Mouse (Mus musculus) embryonic facial prominence, embryonic 12.5 days (tissue): ENCODE measurements around the gene Bnc2. TPM values are rescaled to one million over a fixed set of nuclear protein-coding genes. Genes with fewer than 3 reads are reported as not detected.

Source experiments
- ATAC-seq: fragments of 200-750 bp; cut with Nextera tagmentation; 2 replicates; pipeline ENCODE4 v1.8.0; 2017; ENCODE audit not compliant: insufficient number of reproducible peaks, insufficient read depth, low FRiP score, low TSS enrichment
- H3K27ac ChIP-seq: fragments of 300-500 bp; sonication (generic); 2 replicates; pipeline ENCODE4 v1.5.1; 2016; ENCODE audit warnings: mild to moderate bottlenecking
- H3K27me3 ChIP-seq: fragments of 300-500 bp; sonication (generic); 2 replicates; pipeline ENCODE4 v1.6.1; 2016; ENCODE audit warnings: mild to moderate bottlenecking, moderate library complexity
- H3K36me3 ChIP-seq: fragments of 300-500 bp; sonication (generic); 2 replicates; pipeline ENCODE4 v1.6.1; 2016; ENCODE audit warnings: mild to moderate bottlenecking
- H3K4me1 ChIP-seq: fragments of 300-500 bp; sonication (generic); 2 replicates; pipeline ENCODE4 v1.6.1; 2016
- H3K4me2 ChIP-seq: fragments of 300-500 bp; sonication (generic); replicated peaks from 2 replicates; pipeline ENCODE4 v1.6.1; 2016; ENCODE audit warnings: mild to moderate bottlenecking, moderate library complexity
- H3K4me3 ChIP-seq: fragments of 300-500 bp; sonication (generic); 2 replicates; pipeline ENCODE4 v1.5.1; 2016; ENCODE audit warnings: mild to moderate bottlenecking
- H3K9ac ChIP-seq: fragments of 300-500 bp; sonication (generic); 2 replicates; pipeline ENCODE4 v1.6.1; 2016; ENCODE audit warnings: mild to moderate bottlenecking, moderate library complexity
- H3K9me3 ChIP-seq: fragments of 300-500 bp; sonication (generic); 2 replicates; pipeline ENCODE4 v1.6.1; 2016; ENCODE audit warnings: mild to moderate bottlenecking, moderate library complexity
- WGBS: fragments of 180-500 bp; shearing (Covaris S2); methylation state at CpG from one replicate; pipeline ENCODE4 v1.1.7; 2016; 5-methylcytosine and 5-hydroxymethylcytosine counted together
- polyA plus RNA-seq: library from polyadenylated mRNA; unstranded; fragments of >200 nt; fragmentation: Nextera tagmentation; extraction: Ambion mirVana; gene quantifications from 2 replicates; pipeline ENCODE4 v1.2.1, GENCODE M21; 2016

Bnc2 gene
- polyA plus RNA-seq, 1 experiment from 2014 or later, result 41.6 TPM

- ATAC-seq, result no peak
Measured at GRCm38 (mm10) chr4:84668949-84669605, 6.0 kb downstream of the Bnc2 start.

DNA sequence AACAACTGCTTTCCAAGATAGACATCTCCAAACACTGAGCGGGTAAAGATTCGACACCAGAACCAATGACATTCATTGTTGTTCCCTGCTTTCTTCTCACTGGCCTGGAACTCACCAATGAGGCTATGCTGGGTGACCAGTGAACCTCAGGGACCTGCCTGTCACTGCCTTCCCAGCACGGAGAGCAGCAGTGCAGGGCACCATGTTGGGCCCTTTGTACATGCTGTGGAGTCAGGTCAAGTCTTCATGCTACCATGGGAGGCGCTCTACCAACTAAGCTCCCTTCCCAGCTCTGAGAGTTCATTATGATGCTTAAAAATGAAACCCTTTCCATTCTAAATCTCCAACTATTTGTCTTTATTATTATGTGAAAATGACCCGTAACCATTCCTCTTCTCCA lies 6.8 kb downstream of the Bnc2 start:
- peaks cover 26% of the 10 kb centered on the region for H3K4me1 ChIP-seq
- H3K36me3 ChIP-seq, result no peaks in the 10 kb centered on the region
- WGBS, result 87% methylated on average over 5 of the region's 5 CpGs
- no peak overlapping the region for H3K27ac ChIP-seq
- no peak overlapping the region for H3K4me2 ChIP-seq
- H3K9me3 ChIP-seq, result no peaks in the 10 kb centered on the region
- H3K9ac ChIP-seq, result no peak overlapping the region
- no peaks in the 10 kb centered on the region for H3K27me3 ChIP-seq
- H3K4me3 ChIP-seq, result no peak overlapping the region
- ATAC-seq, result no peak

More at GRCm38 (mm10) chr4:84668949-84669605, 6.0 kb downstream of the Bnc2 start:
- Histone ChIP-seq H3K9me3 (no peaks in the 10 kb centered on the region), H3K27ac (no peak overlapping the region), H3K4me3 (no peak overlapping the region), H3K27me3 (no peaks in the 10 kb centered on the region), H3K9ac (no peak overlapping the region), H3K36me3 (no peaks in the 10 kb centered on the region), H3K4me1 (peaks cover 26% of the 10 kb centered on the region), H3K4me2 (0 out of 2 replicates have a peak overlapping the region, but pooled peaks have one; percentile 29)
- 49% methylated on average over 12 of the region's 12 CpGs for WGBS

- no peak overlapping the region for H3K4me2 ChIP-seq
- WGBS, result 86% methylated on average over 5 of the region's 5 CpGs
Measured at GRCm38 (mm10) chr4:84662228-84663065, 12.6 kb downstream of the Bnc2 start.

DNA sequence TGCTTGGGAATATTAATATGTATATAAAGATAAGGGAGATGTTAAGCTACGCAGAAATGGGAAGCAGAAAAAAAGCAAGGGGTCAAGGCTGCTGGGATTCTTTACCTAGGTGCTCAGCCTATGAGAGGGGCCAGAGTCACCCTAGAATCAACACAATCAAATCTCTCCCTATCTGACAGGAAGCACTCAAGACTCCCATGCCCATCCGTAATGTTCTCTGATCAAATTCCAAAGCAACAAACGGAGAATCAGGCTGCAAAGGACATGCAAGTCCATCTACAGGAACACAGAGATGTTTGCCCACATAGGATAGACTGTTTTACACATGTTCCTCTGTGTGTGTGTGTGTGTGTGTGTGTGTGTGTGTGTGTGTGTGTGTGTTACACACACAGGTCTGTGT lies 13.7 kb downstream of the Bnc2 start:
- H3K9me3 ChIP-seq, result no peaks in the 10 kb centered on the region
- no peaks in the 10 kb centered on the region for H3K27me3 ChIP-seq
- H3K9ac ChIP-seq, result no peak overlapping the region
- no peaks in the 10 kb centered on the region for H3K36me3 ChIP-seq
- 74% methylated on average over 3 of the region's 3 CpGs for WGBS
- H3K27ac ChIP-seq, result no peak overlapping the region
- no peaks in the 10 kb centered on the region for H3K4me1 ChIP-seq
- no peak overlapping the region for H3K4me3 ChIP-seq
- ATAC-seq, result no peak
- H3K4me2 ChIP-seq, result no peak overlapping the region

More at GRCm38 (mm10) chr4:84662228-84663065, 12.6 kb downstream of the Bnc2 start:
- H3K27ac ChIP-seq, result no peak overlapping the region
- H3K9ac ChIP-seq, result no peak overlapping the region
- H3K4me1 ChIP-seq, result no peaks in the 10 kb centered on the region
- no peaks in the 10 kb centered on the region for H3K36me3 ChIP-seq
- no peaks in the 10 kb centered on the region for H3K27me3 ChIP-seq
- H3K4me3 ChIP-seq, result no peak overlapping the region
- ATAC-seq, result no peak
- no peaks in the 10 kb centered on the region for H3K9me3 ChIP-seq

GRCm38 (mm10) chr4:84651786-84652185 lies 23.3 kb downstream of the Bnc2 start:
- Histone ChIP-seq H3K9me3 (no peaks in the 10 kb centered on the region), H3K4me3 (no peak overlapping the region), H3K27ac (0 out of 2 replicates have a peak overlapping the region, but pooled peaks have one; percentile 41), H3K9ac (no peak overlapping the region), H3K4me2 (no peak overlapping the region), H3K36me3 (no peaks in the 10 kb centered on the region), H3K4me1 (peaks cover 24% of the 10 kb centered on the region), H3K27me3 (no peaks in the 10 kb centered on the region)
- 52% methylated on average over 8 of the region's 8 CpGs for WGBS
- ATAC-seq, result no peak

DNA sequence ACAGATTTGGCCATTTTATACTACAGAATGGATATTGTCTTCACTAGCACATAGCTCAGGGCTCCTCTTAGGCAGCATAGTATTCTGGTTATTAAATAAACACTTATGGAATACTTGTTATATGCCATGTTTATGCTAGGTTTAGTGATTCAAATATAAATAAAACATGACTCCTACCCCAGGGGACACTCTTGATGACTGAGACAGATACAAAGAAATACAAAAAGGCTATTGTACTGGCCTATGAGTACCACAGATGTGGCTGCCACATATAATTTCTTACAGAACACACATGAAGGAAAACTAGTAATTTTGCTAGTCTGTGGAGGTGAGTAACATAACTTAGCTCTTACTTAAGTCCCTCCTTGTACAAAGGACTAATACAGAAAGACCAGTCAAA lies 28.5 kb downstream of the Bnc2 start:
- no peaks in the 10 kb centered on the region for H3K27me3 ChIP-seq
- 0 out of 2 replicates have a peak, but pooled peaks cover under 1% of the 10 kb centered on the region for H3K4me1 ChIP-seq

DNA sequence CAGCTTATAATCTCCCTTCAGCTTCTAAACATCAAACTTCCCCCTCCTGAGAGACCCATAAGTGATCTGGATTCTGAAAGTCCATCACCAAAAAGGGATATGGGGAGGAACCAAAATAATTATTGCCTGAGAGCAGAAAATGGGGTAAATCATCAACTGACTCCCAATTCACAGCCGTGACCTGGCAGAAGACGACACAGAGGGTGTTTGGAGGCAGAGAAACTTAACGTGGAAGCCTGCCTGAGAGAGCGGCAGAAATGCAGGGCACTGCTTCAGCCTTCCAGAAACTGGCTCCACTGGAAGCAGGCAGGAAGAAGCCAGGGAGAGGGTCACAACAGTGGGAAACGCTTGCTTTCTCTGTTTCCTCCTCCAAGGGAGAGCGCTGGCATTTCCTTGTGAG lies 35.9 kb downstream of the Bnc2 start:
- no peak overlapping the region for H3K27ac ChIP-seq
- H3K4me3 ChIP-seq, result no peak overlapping the region
- no peaks in the 10 kb centered on the region for H3K36me3 ChIP-seq
- H3K9ac ChIP-seq, result no peak overlapping the region
- no peaks in the 10 kb centered on the region for H3K27me3 ChIP-seq
- WGBS, result 55% methylated on average over 6 of the region's 6 CpGs
- no peak for ATAC-seq
- H3K9me3 ChIP-seq, result no peaks in the 10 kb centered on the region
- H3K4me2 ChIP-seq, result no peak overlapping the region
- H3K4me1 ChIP-seq, result peaks cover 44% of the 10 kb centered on the region

More for the DNA sequence above, 28.5 kb downstream of the Bnc2 start:
- no peak for ATAC-seq
- Histone ChIP-seq H3K9me3 (no peaks in the 10 kb centered on the region), H3K36me3 (no peaks in the 10 kb centered on the region), H3K4me3 (no peak overlapping the region), H3K9ac (no peak overlapping the region), H3K4me2 (no peak overlapping the region), H3K27ac (no peak overlapping the region)

GRCm38 (mm10) chr4:84637641-84638040 lies 37.4 kb downstream of the Bnc2 start:
- H3K27me3 ChIP-seq, result no peaks in the 10 kb centered on the region
- H3K27ac ChIP-seq, result peak overlapping the region; percentile 91
- H3K4me3 ChIP-seq, result peak overlapping the region; percentile 16; the same call in 1 of the 2 replicates
- H3K4me2 ChIP-seq, result peak overlapping the region; percentile 46
- ATAC-seq, result peak; percentile 84
- under 1% methylated on average over 10 of the region's 10 CpGs for WGBS
- H3K9ac ChIP-seq, result no peak overlapping the region; the same call in 1 of the 2 replicates
- no peaks in the 10 kb centered on the region for H3K36me3 ChIP-seq
- H3K9me3 ChIP-seq, result no peaks in the 10 kb centered on the region
- H3K4me1 ChIP-seq, result peaks cover 60% of the 10 kb centered on the region

DNA sequence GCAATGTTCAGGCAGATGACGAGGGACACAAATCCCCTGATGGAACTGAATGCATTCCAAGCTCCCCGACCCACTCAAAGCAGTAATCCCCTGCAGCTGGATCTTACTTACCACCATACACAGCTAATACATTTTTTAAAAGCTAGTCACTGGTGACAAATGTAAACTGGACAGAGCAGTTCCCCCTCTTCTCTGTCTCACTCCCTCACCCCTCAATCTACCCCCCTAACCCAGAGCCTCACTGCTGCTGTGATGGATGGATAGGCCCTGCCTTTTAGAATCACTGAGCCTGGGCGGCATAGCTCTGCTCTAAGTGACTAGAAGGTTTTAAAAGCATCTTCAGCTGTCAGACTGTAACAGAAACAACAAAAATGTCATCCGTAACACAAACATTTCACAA lies 40.3 kb downstream of the Bnc2 start:
- peak overlapping the region; percentile 14; the same call in 1 of the 2 replicates for H3K4me2 ChIP-seq
- no peaks in the 10 kb centered on the region for H3K27me3 ChIP-seq
- H3K4me3 ChIP-seq, result no peak overlapping the region
- peaks cover 60% of the 10 kb centered on the region for H3K4me1 ChIP-seq
- H3K27ac ChIP-seq, result peak overlapping the region; percentile 84
- WGBS, result 18% methylated on average over 4 of the region's 4 CpGs
- H3K9ac ChIP-seq, result no peak overlapping the region
- ATAC-seq, result no peak; the same call in 1 of the 2 replicates
- H3K9me3 ChIP-seq, result no peaks in the 10 kb centered on the region
- no peaks in the 10 kb centered on the region for H3K36me3 ChIP-seq

DNA sequence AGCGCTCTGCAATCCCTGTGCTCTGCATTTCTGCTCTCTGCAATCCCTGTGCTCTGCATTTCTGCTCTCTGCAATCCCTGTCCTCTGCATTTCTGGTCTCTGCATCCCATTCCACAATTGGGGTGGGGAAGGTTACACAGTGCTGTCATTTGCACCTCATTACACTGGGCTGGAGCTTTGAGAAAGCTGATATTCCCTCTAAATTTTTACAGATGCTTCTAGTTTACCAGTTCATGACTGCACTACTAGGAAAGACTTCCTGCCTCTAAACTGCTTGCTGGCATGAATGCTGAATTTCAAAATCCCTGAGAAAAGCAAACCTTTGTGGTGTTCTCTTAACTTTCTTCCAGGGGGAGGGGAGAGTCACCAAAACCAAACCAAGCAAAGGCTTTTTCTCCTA lies 41.1 kb downstream of the Bnc2 start:
- Histone ChIP-seq H3K9me3 (no peaks in the 10 kb centered on the region), H3K36me3 (no peaks in the 10 kb centered on the region), H3K4me3 (no peak overlapping the region), H3K4me2 (peak overlapping the region; percentile 9), H3K9ac (no peak overlapping the region), H3K4me1 (peaks cover 55% of the 10 kb centered on the region), H3K27ac (peak overlapping the region; percentile 84), H3K27me3 (no peaks in the 10 kb centered on the region)
- ATAC-seq, result no peak
- WGBS, result 34% methylated on average over 1 of the region's 1 CpGs

DNA sequence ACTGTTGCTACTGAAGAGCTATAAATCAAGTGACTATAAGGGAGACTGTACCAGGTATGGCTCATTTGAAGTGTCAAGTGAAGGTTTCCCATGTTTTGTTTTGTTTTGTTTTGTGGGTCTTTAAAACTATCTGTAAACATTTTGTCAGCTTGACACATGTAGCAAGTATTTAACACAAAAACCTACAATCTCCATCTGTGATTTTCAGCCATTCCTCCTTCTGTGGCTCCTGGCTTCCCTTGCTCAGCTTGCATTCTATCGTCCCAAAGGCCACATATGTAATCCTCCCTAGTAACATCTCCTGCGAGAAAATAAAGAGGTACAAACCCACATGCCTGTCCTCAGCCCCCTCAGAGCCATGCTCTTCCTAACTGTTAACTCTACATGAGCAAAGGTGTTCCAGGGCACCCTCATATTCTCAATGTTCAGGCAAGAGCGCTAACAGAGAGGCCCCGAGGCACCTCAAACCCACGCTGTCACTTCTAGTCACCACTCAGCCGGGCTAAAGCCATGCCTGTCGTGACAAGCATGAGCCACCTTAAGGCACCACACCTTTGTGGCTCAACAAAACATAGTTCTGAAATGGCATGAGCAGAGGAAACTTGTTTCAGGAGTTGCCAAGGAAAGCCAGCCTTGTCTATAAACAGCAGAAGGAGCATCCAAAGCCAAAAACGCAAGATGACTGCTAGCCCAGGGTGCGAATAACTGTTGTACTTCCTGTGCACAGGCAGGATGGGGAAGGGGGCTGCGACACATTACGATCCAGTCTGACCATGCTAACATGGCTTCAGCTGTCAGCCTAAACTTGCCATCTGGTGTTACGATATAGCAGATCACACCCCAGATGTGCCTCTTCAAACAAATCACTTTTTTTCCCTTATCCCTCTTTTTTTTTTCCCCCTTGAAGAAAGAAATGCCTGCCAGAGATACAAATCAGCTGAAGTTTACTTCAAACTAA lies 42.0 kb downstream of the Bnc2 start:
- Histone ChIP-seq H3K27ac (peak overlapping the region; percentile 84), H3K9ac (no peak overlapping the region), H3K4me2 (peak overlapping the region; percentile 9; the same call in 1 of the 2 replicates), H3K9me3 (no peaks in the 10 kb centered on the region), H3K4me1 (peaks cover 57% of the 10 kb centered on the region), H3K27me3 (no peaks in the 10 kb centered on the region), H3K4me3 (no peak overlapping the region), H3K36me3 (no peaks in the 10 kb centered on the region)
- WGBS, result 32% methylated on average over 12 of the region's 12 CpGs
- no peak for ATAC-seq
